Mouse (Mus musculus) monocyte, adult 2 months (primary cell): ENCODE data around the gene H2al1m.
"Not testable (repeated sequence)": the region's sequence is repeated elsewhere in the genome, so short reads cannot be mapped to it uniquely, and the experiment has no call there.

Experiments
- DNase-seq, 2 experiments: peaks; one replicate each; pipeline ENCODE4 v3.0.0; 2022; ENCODE audit warnings: low spot score in 2 of 2, low read depth in 1 of 2

The H2al1m gene

GRCm38 (mm10) chrX:9316457-9316856 lies 32.9 kb downstream of the H2al1m start:
- DNase-seq = not testable (repeated sequence)

GRCm38 (mm10) chrX:9327954-9328353 lies 44.4 kb downstream of the H2al1m start:
- not testable (repeated sequence) for DNase-seq

- not testable (repeated sequence) for DNase-seq
Observed at GRCm38 (mm10) chrX:9332366-9332962, 48.9 kb downstream of the H2al1m start.

- DNase-seq = peak in 1 of 2 experiments; percentile 48
Observed at GRCm38 (mm10) chrX:9333035-9333434, 49.5 kb downstream of the H2al1m start.
